Mouse (Mus musculus) spleen, postnatal 36 days (tissue): Measurements from ENCODE around the gene Lrpap1.

Experiments used
- DNase-seq, 2 experiments: peaks; one replicate each; pipeline ENCODE4 v3.0.0; 2022; ENCODE audit warnings: low spot score in 2 of 2, mixed read lengths in 1 of 2

Gene Lrpap1

DNA sequence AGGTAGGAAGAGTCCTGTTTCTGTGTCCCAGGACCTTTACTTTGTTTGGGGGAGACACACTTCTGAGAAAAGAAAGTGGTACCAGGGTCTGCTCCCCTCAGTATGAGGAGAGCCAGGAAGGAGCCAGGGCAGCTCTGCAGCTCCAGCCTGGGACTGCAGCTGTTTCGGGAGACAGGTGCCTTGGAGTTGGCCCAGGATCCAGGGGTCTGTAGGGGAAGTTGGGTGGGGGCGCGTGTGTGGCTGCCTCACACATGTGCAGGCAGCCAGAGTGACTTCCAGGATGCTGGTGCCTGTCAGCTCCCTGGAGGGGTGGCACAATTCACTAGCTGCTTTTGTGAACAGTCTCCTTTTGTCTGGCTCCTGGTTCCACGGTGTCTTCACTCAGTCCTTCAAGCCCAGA, 48.0 kb downstream of the Lrpap1 start:
- no peak for DNase-seq

DNA sequence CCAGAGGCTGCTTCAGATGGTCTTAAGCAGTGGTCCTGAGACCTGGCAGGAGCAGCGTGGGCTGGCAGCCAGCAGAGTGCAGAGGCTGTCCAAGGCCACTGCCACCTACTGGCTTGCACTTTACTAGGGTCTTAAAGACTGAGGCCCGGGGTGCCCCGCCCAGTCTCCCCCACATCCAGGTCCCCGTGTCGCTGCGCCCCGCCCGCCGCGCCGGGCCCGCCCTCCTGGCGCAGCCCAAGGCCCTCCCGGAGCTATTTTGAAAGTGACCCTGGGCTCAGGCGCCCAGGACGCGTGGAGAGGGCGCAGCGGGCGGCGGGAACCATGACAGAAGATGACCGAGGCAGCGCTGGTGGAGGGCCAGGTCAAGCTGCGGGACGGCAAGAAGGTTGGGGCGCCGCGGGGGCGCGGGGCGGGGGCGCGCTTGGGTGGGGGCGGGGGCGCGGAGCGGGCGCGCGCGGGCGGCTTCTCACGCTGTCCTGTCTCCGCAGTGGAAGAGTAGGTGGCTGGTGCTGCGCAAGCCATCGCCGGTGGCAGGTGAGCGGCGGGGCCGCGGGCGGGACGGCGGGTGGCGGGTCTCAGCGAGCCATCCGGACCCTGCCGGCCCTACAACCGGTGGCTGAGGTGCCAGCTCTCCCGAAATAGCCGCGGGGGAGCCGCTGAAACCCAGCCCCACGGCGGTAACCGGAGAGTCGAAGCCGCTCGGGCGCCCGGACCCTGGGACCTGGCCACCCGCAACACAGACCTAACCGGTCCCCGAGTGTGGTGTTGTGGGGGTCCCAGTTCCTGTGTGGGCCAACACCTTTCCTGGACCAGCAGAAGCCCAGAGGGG, 48.7 kb downstream of the Lrpap1 start, which contains the start of gene Dok7:
TSS of gene Dok7 (plus strand) at position 163 of the 829 bp plus-strand sequence.
- no peak for DNase-seq

DNA sequence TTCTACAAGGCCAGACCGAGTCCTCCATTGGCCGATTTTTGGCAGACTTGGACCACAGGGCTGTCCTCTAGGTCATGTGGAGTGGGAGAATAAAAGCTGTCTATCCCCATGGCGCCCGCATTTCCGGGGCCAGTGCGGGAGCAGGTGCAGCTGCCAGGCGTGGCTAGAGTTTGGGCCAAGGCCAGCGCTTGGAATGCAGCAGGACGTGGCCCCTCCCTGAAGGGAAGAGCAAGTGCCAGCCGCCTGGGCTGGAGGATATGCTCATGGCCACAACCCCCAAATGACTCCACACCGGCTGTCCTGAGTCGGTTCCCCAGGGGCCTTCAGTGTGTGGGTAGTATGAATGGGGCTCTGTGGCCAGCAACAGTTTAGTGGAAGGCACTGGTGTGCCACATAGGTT, 50.5 kb downstream of the Lrpap1 start:
- no peak for DNase-seq

DNA sequence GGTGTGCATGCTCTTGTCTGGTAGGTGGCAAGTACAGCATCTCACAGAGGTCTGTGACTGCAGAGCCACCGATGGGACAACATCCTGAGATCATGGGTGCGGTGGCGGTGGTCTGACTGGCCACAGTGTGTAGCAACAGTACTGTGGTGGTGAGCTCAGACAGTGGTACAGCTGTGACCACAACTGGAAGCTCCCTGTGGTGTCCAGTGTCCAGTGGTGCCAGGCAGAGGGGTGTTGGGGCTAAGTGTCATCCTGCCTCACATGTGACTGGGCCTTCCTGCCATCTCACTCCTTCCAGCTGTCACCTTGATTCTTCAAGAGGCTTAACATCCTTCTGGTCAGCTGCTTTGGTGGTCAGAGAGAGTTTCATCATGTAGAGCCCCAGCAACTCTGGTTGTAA, 50.9 kb downstream of the Lrpap1 start:
- no peak for DNase-seq

DNA sequence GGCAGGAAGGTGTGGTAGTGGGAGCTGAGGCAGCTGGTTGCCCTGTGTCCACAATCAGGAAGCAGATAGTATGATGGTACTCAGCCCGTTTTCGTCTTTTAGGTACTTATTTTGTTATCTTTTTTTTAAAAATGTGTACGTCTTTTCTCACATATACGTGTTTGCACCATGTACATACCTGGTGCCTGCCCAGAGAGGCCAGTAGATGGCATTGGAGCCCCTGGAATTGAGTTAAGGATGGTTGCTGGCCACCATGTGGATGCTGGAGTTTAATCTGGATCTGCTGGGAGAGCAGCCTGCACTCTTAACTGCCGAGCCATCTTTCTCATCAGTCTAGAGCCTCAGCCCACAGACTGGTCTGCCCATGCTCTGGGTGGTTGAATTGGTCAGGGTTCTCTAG, 55.0 kb downstream of the Lrpap1 start:
- DNase-seq, result no peak

DNA sequence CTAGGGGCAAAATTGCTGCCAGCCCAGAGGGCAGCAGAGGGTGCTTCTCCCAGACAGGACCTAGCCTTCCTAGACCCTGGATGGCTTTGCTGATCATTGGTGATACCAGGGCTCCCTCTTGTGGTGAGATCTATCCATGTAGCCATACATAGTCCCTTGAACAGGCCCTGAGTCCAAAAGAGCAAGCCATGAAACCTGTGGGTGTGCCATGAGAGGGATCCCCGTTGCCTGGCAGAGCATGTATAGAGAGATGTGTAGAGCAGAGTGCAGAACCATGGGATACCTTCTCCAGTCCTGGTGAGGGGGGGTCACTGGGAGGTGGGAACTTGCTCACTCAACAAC, 62.5 kb downstream of the Lrpap1 start:
- peak; percentile 59 to 68 for DNase-seq

DNA sequence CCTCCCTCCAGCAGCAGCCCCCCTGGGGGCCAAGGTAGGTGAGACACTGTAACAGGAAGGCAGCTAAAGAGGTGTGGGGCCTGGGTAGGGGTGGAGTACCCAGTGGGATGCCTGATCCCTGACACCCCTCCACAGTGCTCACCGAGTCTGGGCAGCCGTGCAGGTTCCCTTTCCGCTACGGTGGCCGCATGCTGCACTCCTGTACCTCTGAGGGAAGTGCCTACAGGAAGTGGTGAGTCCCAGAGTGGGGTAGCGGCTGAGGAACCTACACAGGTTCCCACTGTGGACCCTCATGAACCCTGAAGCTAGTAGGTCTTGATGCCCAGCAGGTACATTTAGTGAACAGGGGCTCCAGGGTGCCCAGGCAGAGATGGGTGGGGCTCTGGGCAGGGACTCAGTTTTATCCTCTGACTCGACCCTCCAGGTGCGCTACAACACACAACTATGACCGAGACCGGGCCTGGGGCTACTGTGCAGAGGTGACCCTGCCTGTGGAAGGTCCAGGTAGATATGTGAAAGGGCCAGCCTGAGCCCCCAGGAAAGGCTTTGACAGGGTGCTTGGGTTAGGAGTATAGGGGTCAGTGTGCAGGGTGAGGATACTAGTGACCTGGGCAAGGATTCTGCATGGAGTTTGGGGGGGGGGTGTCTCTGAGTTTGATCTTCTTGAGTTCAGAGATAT, 63.0 kb downstream of the Lrpap1 start:
- DNase-seq, result peak; percentile 22 to 41
